Mouse (Mus musculus) R1 (cell line): ENCODE measurements around the gene Slc4a8.

Experiments
- DNase-seq: peaks from one replicate; pipeline ENCODE4 v3.0.0-alpha.2; 2018; ENCODE audit warnings: low read depth, low spot score

The Slc4a8 gene

GRCm38 (mm10) chr15:100761419-100762185 lies at the start of gene Slc4a8:
Slc4a8 (plus strand) TSS chr15:100761747.
- DNase-seq, result peak; percentile 91

GRCm38 (mm10) chr15:100714470-100714869 lies 47.1 kb upstream of the Slc4a8 start:
- DNase-seq, result no peak

- DNase-seq, result no peak
These were observed 46.1 kb upstream of the Slc4a8 start for GRCm38 (mm10) chr15:100715399-100715993.

GRCm38 (mm10) chr15:100717933-100718332 lies 43.6 kb upstream of the Slc4a8 start:
- DNase-seq, result no peak

GRCm38 (mm10) chr15:100718572-100718971 lies 43.0 kb upstream of the Slc4a8 start:
- DNase-seq, result peak; percentile 62

- DNase-seq, result no peak
These were observed 42.3 kb upstream of the Slc4a8 start for GRCm38 (mm10) chr15:100719217-100719616.

GRCm38 (mm10) chr15:100720066-100720465 lies 41.5 kb upstream of the Slc4a8 start:
- peak; percentile 72 for DNase-seq

GRCm38 (mm10) chr15:100721445-100721844 lies 40.1 kb upstream of the Slc4a8 start:
- no peak for DNase-seq

GRCm38 (mm10) chr15:100722026-100722425 lies 39.5 kb upstream of the Slc4a8 start:
- DNase-seq, result no peak

GRCm38 (mm10) chr15:100722564-100722963 lies 39.0 kb upstream of the Slc4a8 start:
- DNase-seq, result no peak

GRCm38 (mm10) chr15:100723505-100723904 lies 38.0 kb upstream of the Slc4a8 start:
- no peak for DNase-seq

- DNase-seq, result no peak
These were observed 34.8 kb upstream of the Slc4a8 start for GRCm38 (mm10) chr15:100726721-100727120.

- DNase-seq, result no peak
These were observed 33.7 kb upstream of the Slc4a8 start for GRCm38 (mm10) chr15:100727834-100728233.

- no peak for DNase-seq
These were observed 33.0 kb upstream of the Slc4a8 start for GRCm38 (mm10) chr15:100728586-100728985.

- DNase-seq, result peak; percentile 49
These were observed 32.1 kb upstream of the Slc4a8 start, which contains the start of gene Galnt6 for GRCm38 (mm10) chr15:100729281-100729985. Galnt6 (minus strand) TSS chr15:100729376.

GRCm38 (mm10) chr15:100731081-100731480 lies 30.5 kb upstream of the Slc4a8 start:
- DNase-seq, result no peak

GRCm38 (mm10) chr15:100732580-100732979 lies 29.0 kb upstream of the Slc4a8 start:
- no peak for DNase-seq

GRCm38 (mm10) chr15:100735095-100735952 lies 26.2 kb upstream of the Slc4a8 start:
- peak; percentile 24 for DNase-seq

GRCm38 (mm10) chr15:100735953-100736300 lies 25.6 kb upstream of the Slc4a8 start:
- DNase-seq, result peak; percentile 30

GRCm38 (mm10) chr15:100737667-100738066 lies 23.9 kb upstream of the Slc4a8 start:
- no peak for DNase-seq

GRCm38 (mm10) chr15:100738351-100738781 lies 23.2 kb upstream of the Slc4a8 start:
- DNase-seq, result no peak
